Mouse (Mus musculus) hindbrain, embryonic 14.5 days (tissue): Measurements from ENCODE around the gene Gnb1l. TPM values are rescaled to one million over a fixed set of nuclear protein-coding genes. Genes with fewer than 3 reads are reported as not detected.
"Not testable (repeated sequence)": the region's sequence is repeated elsewhere in the genome, so short reads cannot be mapped to it uniquely, and the experiment has no call there.

Source experiments
- ATAC-seq: fragments of 200-750 bp; cut with Nextera tagmentation; 2 replicates; pipeline ENCODE4 v1.8.0; 2017; ENCODE audit warnings: moderate number of reproducible peaks, mild to moderate bottlenecking, moderate TSS enrichment, moderate library complexity; ENCODE audit not compliant: low FRiP score
- DNase-seq: peaks from one replicate; pipeline ENCODE4 v3.0.0-alpha.2; 2015; ENCODE audit warnings: low spot score
- H3K27ac ChIP-seq: fragments of 300-500 bp; sonication (generic); 2 replicates; pipeline ENCODE4 v1.5.1; 2014; ENCODE audit warnings: mild to moderate bottlenecking, moderate library complexity
- H3K27me3 ChIP-seq: fragments of 300-500 bp; sonication (generic); 2 replicates; pipeline ENCODE4 v1.6.1; 2014; ENCODE audit warnings: mild to moderate bottlenecking, low read length, mixed read lengths; ENCODE audit not compliant: control insufficient read depth, insufficient read depth
- H3K36me3 ChIP-seq: fragments of 300-500 bp; sonication (generic); replicated peaks from 2 replicates; pipeline ENCODE4 v1.6.1; 2014; ENCODE audit not compliant: control insufficient read depth, insufficient read depth
- H3K4me1 ChIP-seq: fragments of 300-500 bp; sonication (generic); replicated peaks from 2 replicates; pipeline ENCODE4 v1.6.1; 2014; ENCODE audit warnings: antibody characterized with exemption, low read length, mixed read lengths; ENCODE audit not compliant: control insufficient read depth, insufficient read depth
- H3K4me2 ChIP-seq: fragments of 300-500 bp; sonication (generic); replicated peaks from 2 replicates; pipeline ENCODE4 v1.6.1; 2014; ENCODE audit warnings: mild to moderate bottlenecking, moderate library complexity
- H3K4me3 ChIP-seq: fragments of 300-500 bp; sonication (generic); replicated peaks from 2 replicates; pipeline ENCODE4 v1.5.1; 2014; ENCODE audit warnings: mild to moderate bottlenecking, low read length
- H3K9ac ChIP-seq: fragments of 300-500 bp; sonication (generic); 2 replicates; pipeline ENCODE4 v1.6.1; 2014
- H3K9me3 ChIP-seq: fragments of 300-500 bp; sonication (generic); 2 replicates; pipeline ENCODE4 v1.6.1; 2016; ENCODE audit warnings: low read length; ENCODE audit not compliant: control insufficient read depth
- WGBS: fragments of 180-500 bp; shearing (Covaris S2); extraction: QIAGEN DNeasy Blood & Tissue Kit; methylation state at CpG from one replicate; pipeline ENCODE4 v1.1.7; 2014; 5-methylcytosine and 5-hydroxymethylcytosine counted together
- polyA plus RNA-seq: library from polyadenylated mRNA; unstranded; fragments of >200 nt; fragmentation: Nextera tagmentation; extraction: Ambion mirVana; gene quantifications from 2 replicates; pipeline ENCODE4 v1.2.1, GENCODE M21; 2014

Gene Gnb1l
- polyA plus RNA-seq, 1 experiment from 2014 or later, result 13.2 TPM

GRCm38 (mm10) chr16:18523563-18524245 lies 25.2 kb downstream of the Gnb1l start:
- H3K9me3 ChIP-seq, result no peaks in the 10 kb centered on the region
- WGBS, result 93% methylated on average over 8 of the region's 8 CpGs
- H3K9ac ChIP-seq, result no peak overlapping the region
- no peak overlapping the region for H3K4me3 ChIP-seq
- no peaks in the 10 kb centered on the region for H3K36me3 ChIP-seq
- no peak overlapping the region for H3K27ac ChIP-seq
- H3K4me2 ChIP-seq, result no peak overlapping the region
- H3K27me3 ChIP-seq, result no peaks in the 10 kb centered on the region
- H3K4me1 ChIP-seq, result no peaks in the 10 kb centered on the region
- ATAC-seq, result no peak
- no peak for DNase-seq

GRCm38 (mm10) chr16:18528656-18529055 lies 30.1 kb downstream of the Gnb1l start:
- Histone ChIP-seq H3K4me2 (no peak overlapping the region), H3K4me3 (no peak overlapping the region), H3K9ac (no peak overlapping the region), H3K27ac (no peak overlapping the region), H3K27me3 (no peaks in the 10 kb centered on the region), H3K36me3 (no peaks in the 10 kb centered on the region), H3K9me3 (no peaks in the 10 kb centered on the region), H3K4me1 (no peaks in the 10 kb centered on the region)
- no peak for ATAC-seq
- WGBS, result 87% methylated on average over 5 of the region's 5 CpGs
- DNase-seq, result no peak

GRCm38 (mm10) chr16:18533061-18533460 lies 34.5 kb downstream of the Gnb1l start:
- WGBS, result 96% methylated on average over 7 of the region's 7 CpGs

GRCm38 (mm10) chr16:18537407-18537990 lies 39.0 kb downstream of the Gnb1l start:
- ATAC-seq (0 out of 2 replicates have a peak, but pooled peaks have one; percentile 26), DNase-seq (no peak)
- Histone ChIP-seq H3K27ac (no peak overlapping the region), H3K4me2 (no peak overlapping the region), H3K27me3 (no peaks in the 10 kb centered on the region), H3K36me3 (no peaks in the 10 kb centered on the region), H3K4me3 (no peak overlapping the region), H3K9ac (no peak overlapping the region), H3K9me3 (no peaks in the 10 kb centered on the region), H3K4me1 (no peaks in the 10 kb centered on the region)
- WGBS, result 92% methylated on average over 3 of the region's 3 CpGs

More at GRCm38 (mm10) chr16:18533061-18533460, 34.5 kb downstream of the Gnb1l start:
- H3K27ac ChIP-seq, H3K36me3 ChIP-seq, H3K4me2 ChIP-seq, H3K4me1 ChIP-seq, H3K9ac ChIP-seq, DNase-seq, H3K4me3 ChIP-seq, H3K9me3 ChIP-seq, H3K27me3 ChIP-seq: not testable (repeated sequence)
- peak; percentile 99 for ATAC-seq

GRCm38 (mm10) chr16:18539281-18539680 lies 40.8 kb downstream of the Gnb1l start:
- WGBS, result 78% methylated on average over 6 of the region's 6 CpGs
- DNase-seq (no peak), ATAC-seq (no peak)
- Histone ChIP-seq H3K4me2 (no peak overlapping the region), H3K27ac (no peak overlapping the region), H3K4me3 (no peak overlapping the region), H3K9me3 (no peaks in the 10 kb centered on the region), H3K36me3 (no peaks in the 10 kb centered on the region), H3K9ac (no peak overlapping the region), H3K27me3 (no peaks in the 10 kb centered on the region), H3K4me1 (peaks cover 7% of the 10 kb centered on the region; the same call in 1 of the 2 replicates)

GRCm38 (mm10) chr16:18543151-18543829 lies 44.8 kb downstream of the Gnb1l start:
- H3K9me3 ChIP-seq, result no peaks in the 10 kb centered on the region
- no peak overlapping the region for H3K4me3 ChIP-seq
- ATAC-seq (peak; percentile 41), DNase-seq (peak; percentile 36)
- 0 out of 2 replicates have a peak, but pooled peaks cover 3% of the 10 kb centered on the region for H3K27me3 ChIP-seq
- 33% methylated on average over 8 of the region's 8 CpGs for WGBS
- H3K4me2 ChIP-seq, result no peak overlapping the region
- peaks cover 10% of the 10 kb centered on the region; the same call in 1 of the 2 replicates for H3K4me1 ChIP-seq
- no peaks in the 10 kb centered on the region for H3K36me3 ChIP-seq
- no peak overlapping the region for H3K9ac ChIP-seq
- H3K27ac ChIP-seq, result no peak overlapping the region

- H3K4me3 ChIP-seq, result no peak overlapping the region
- no peak overlapping the region for H3K4me2 ChIP-seq
- H3K9ac ChIP-seq, result no peak overlapping the region
- H3K27ac ChIP-seq, result no peak overlapping the region
- ATAC-seq (no peak), DNase-seq (no peak)
- 0 out of 2 replicates have a peak, but pooled peaks cover 3% of the 10 kb centered on the region for H3K27me3 ChIP-seq
- H3K9me3 ChIP-seq, result no peaks in the 10 kb centered on the region
- 60% methylated on average over 5 of the region's 5 CpGs for WGBS
- H3K36me3 ChIP-seq, result no peaks in the 10 kb centered on the region
- peaks cover 9% of the 10 kb centered on the region; the same call in 1 of the 2 replicates for H3K4me1 ChIP-seq
Observed at GRCm38 (mm10) chr16:18547891-18548290, 49.4 kb downstream of the Gnb1l start.

- Histone ChIP-seq H3K27me3 (0 out of 2 replicates have a peak, but pooled peaks cover 3% of the 10 kb centered on the region), H3K4me2 (no peak overlapping the region), H3K4me1 (0 out of 2 replicates have a peak, but pooled peaks cover 3% of the 10 kb centered on the region), H3K4me3 (no peak overlapping the region), H3K9ac (no peak overlapping the region), H3K9me3 (no peaks in the 10 kb centered on the region), H3K36me3 (no peaks in the 10 kb centered on the region), H3K27ac (no peak overlapping the region)
- peak; percentile 22; the same call in 1 of the 2 replicates for ATAC-seq
- 20% methylated on average over 9 of the region's 9 CpGs for WGBS
- no peak for DNase-seq
Observed at GRCm38 (mm10) chr16:18551604-18552003, 53.1 kb downstream of the Gnb1l start.

- H3K9me3 ChIP-seq, result no peaks in the 10 kb centered on the region
- 50% methylated on average over 11 of the region's 11 CpGs for WGBS
- DNase-seq, result no peak
- ATAC-seq, result peak; percentile 9; the same call in 1 of the 2 replicates
- 0 out of 2 replicates have a peak, but pooled peaks cover 3% of the 10 kb centered on the region for H3K27me3 ChIP-seq
- 0 out of 2 replicates have a peak, but pooled peaks cover 3% of the 10 kb centered on the region for H3K4me1 ChIP-seq
- H3K36me3 ChIP-seq, result no peaks in the 10 kb centered on the region
- no peak overlapping the region for H3K27ac ChIP-seq
- no peak overlapping the region for H3K9ac ChIP-seq
- no peak overlapping the region for H3K4me2 ChIP-seq
- no peak overlapping the region for H3K4me3 ChIP-seq
Observed at GRCm38 (mm10) chr16:18552106-18552710, 53.7 kb downstream of the Gnb1l start.
